Mouse (Mus musculus): Measurements from ENCODE around the gene Uqcrh. TPM values are rescaled to one million over a fixed set of nuclear protein-coding genes. Genes with fewer than 3 reads are reported as not detected.

Gene Uqcrh
- polyA plus RNA-seq, 2 experiments = 510 to 543 TPM

- no peaks in the 10 kb centered on the region for H3K27me3 ChIP-seq (ENCODE audit: control insufficient read depth, insufficient read depth, low read length)
- no peak overlapping the region for H3K27ac ChIP-seq (replicated peaks; ENCODE audit: low read depth, low read length)
- H3K4me2 ChIP-seq (replicated peaks; ENCODE audit: low read depth, low read length, severe bottlenecking) = no peak overlapping the region
- H3K9me3 ChIP-seq (ENCODE audit: control insufficient read depth, low read length) = no peaks in the 10 kb centered on the region
- ATAC-seq (ENCODE audit: low FRiP score, low read depth) = no peak
- WGBS = 51% methylated on average over 4 of the region's 4 CpGs
- no peak for DNase-seq (ENCODE audit: low spot score)
- TF ChIP-seq POLR2A (IDR thresholded peaks at IDR 0.05; ENCODE audit: borderline replicate concordance, extremely low read depth, insufficient read depth, insufficient read length) = no peak
- 0 out of 2 replicates have a peak overlapping the region, but pooled peaks have one; percentile 2 for H3K4me3 ChIP-seq (replicated peaks; ENCODE audit: low read length)
- H3K9ac ChIP-seq (ENCODE audit: low read depth, low read length, severe bottlenecking) = no peak overlapping the region
- H3K36me3 ChIP-seq (ENCODE audit: control insufficient read depth, insufficient read depth, low read length) = peaks cover 28% of the 10 kb centered on the region
- H3K4me1 ChIP-seq (ENCODE audit: control insufficient read depth, insufficient read depth, low read length) = peaks cover 23% of the 10 kb centered on the region
Observed at GRCm38 (mm10) chr4:116073146-116073545, 1.7 kb downstream of the Uqcrh start.

- H3K36me3 ChIP-seq (ENCODE audit: control insufficient read depth, insufficient read depth, low read length) = peaks cover 46% of the 10 kb centered on the region
- no peaks in the 10 kb centered on the region for H3K27me3 ChIP-seq (ENCODE audit: control insufficient read depth, insufficient read depth, low read length)
- peaks cover 11% of the 10 kb centered on the region for H3K4me1 ChIP-seq (ENCODE audit: control insufficient read depth, insufficient read depth, low read length)
- no peak for TF ChIP-seq POLR2A (IDR thresholded peaks at IDR 0.05; ENCODE audit: borderline replicate concordance, extremely low read depth, insufficient read depth, insufficient read length)
- H3K9ac ChIP-seq (ENCODE audit: low read depth, low read length, severe bottlenecking) = no peak overlapping the region
- no peak overlapping the region for H3K27ac ChIP-seq (replicated peaks; ENCODE audit: low read depth, low read length)
- H3K4me3 ChIP-seq (replicated peaks; ENCODE audit: low read length) = no peak overlapping the region
- 62% methylated on average over 6 of the region's 6 CpGs for WGBS
- no peaks in the 10 kb centered on the region for H3K9me3 ChIP-seq (ENCODE audit: control insufficient read depth, low read length)
- H3K4me2 ChIP-seq (replicated peaks; ENCODE audit: low read depth, low read length, severe bottlenecking) = no peak overlapping the region
- no peak for ATAC-seq (ENCODE audit: low FRiP score, low read depth)
- no peak for DNase-seq (ENCODE audit: low spot score)
Observed at GRCm38 (mm10) chr4:116070116-116070515, 4.8 kb downstream of the Uqcrh start.

- ATAC-seq (ENCODE audit: low FRiP score, low read depth) = no peak
- H3K27ac ChIP-seq (replicated peaks; ENCODE audit: low read depth, low read length) = no peak overlapping the region
- no peak for TF ChIP-seq POLR2A (IDR thresholded peaks at IDR 0.05; ENCODE audit: borderline replicate concordance, extremely low read depth, insufficient read depth, insufficient read length)
- no peak for DNase-seq (ENCODE audit: low spot score)
- peaks cover 29% of the 10 kb centered on the region for H3K36me3 ChIP-seq (ENCODE audit: control insufficient read depth, insufficient read depth, low read length)
- no peaks in the 10 kb centered on the region for H3K4me1 ChIP-seq (ENCODE audit: control insufficient read depth, insufficient read depth, low read length)
- H3K9ac ChIP-seq (ENCODE audit: low read depth, low read length, severe bottlenecking) = no peak overlapping the region
- WGBS = 52% methylated on average over 1 of the region's 1 CpGs
- no peak overlapping the region for H3K4me2 ChIP-seq (replicated peaks; ENCODE audit: low read depth, low read length, severe bottlenecking)
- H3K27me3 ChIP-seq (ENCODE audit: control insufficient read depth, insufficient read depth, low read length) = no peaks in the 10 kb centered on the region
- H3K4me3 ChIP-seq (replicated peaks; ENCODE audit: low read length) = no peak overlapping the region
- no peaks in the 10 kb centered on the region for H3K9me3 ChIP-seq (ENCODE audit: control insufficient read depth, low read length)
Observed at GRCm38 (mm10) chr4:116063855-116064254, 11.0 kb downstream of the Uqcrh start.

GRCm38 (mm10) chr4:116059012-116059726, 15.7 kb downstream of the Uqcrh start:
- Histone ChIP-seq H3K9me3 (ENCODE audit: control insufficient read depth, low read length) (no peaks in the 10 kb centered on the region), H3K4me2 (replicated peaks; ENCODE audit: low read depth, low read length, severe bottlenecking) (no peak overlapping the region), H3K4me3 (replicated peaks; ENCODE audit: low read length) (no peak overlapping the region), H3K4me1 (ENCODE audit: control insufficient read depth, insufficient read depth, low read length) (no peaks in the 10 kb centered on the region), H3K36me3 (ENCODE audit: control insufficient read depth, insufficient read depth, low read length) (no peaks in the 10 kb centered on the region), H3K27ac (replicated peaks; ENCODE audit: low read depth, low read length) (no peak overlapping the region), H3K27me3 (ENCODE audit: control insufficient read depth, insufficient read depth, low read length) (no peaks in the 10 kb centered on the region), H3K9ac (ENCODE audit: low read depth, low read length, severe bottlenecking) (no peak overlapping the region)
- WGBS = 63% methylated on average over 5 of the region's 5 CpGs
- DNase-seq (ENCODE audit: low spot score) (no peak), ATAC-seq (ENCODE audit: low FRiP score, low read depth) (no peak)
- no peak for TF ChIP-seq POLR2A (IDR thresholded peaks at IDR 0.05; ENCODE audit: borderline replicate concordance, extremely low read depth, insufficient read depth, insufficient read length)

- WGBS = 0% methylated on average over 1 of the region's 1 CpGs
Observed at GRCm38 (mm10) chr4:116057559-116057958, 17.3 kb downstream of the Uqcrh start.

More at GRCm38 (mm10) chr4:116057559-116057958, 17.3 kb downstream of the Uqcrh start:
- Histone ChIP-seq H3K9ac (ENCODE audit: low read depth, low read length, severe bottlenecking) (no peak overlapping the region), H3K4me2 (replicated peaks; ENCODE audit: low read depth, low read length, severe bottlenecking) (no peak overlapping the region), H3K27me3 (ENCODE audit: control insufficient read depth, insufficient read depth, low read length) (no peaks in the 10 kb centered on the region), H3K4me1 (ENCODE audit: control insufficient read depth, insufficient read depth, low read length) (peaks cover 3% of the 10 kb centered on the region), H3K4me3 (replicated peaks; ENCODE audit: low read length) (no peak overlapping the region), H3K27ac (replicated peaks; ENCODE audit: low read depth, low read length) (no peak overlapping the region), H3K36me3 (ENCODE audit: control insufficient read depth, insufficient read depth, low read length) (no peaks in the 10 kb centered on the region), H3K9me3 (ENCODE audit: control insufficient read depth, low read length) (no peaks in the 10 kb centered on the region)
- DNase-seq (ENCODE audit: low spot score) (no peak), ATAC-seq (ENCODE audit: low FRiP score, low read depth) (no peak)
- no peak for TF ChIP-seq POLR2A (IDR thresholded peaks at IDR 0.05; ENCODE audit: borderline replicate concordance, extremely low read depth, insufficient read depth, insufficient read length)

All from limb, embryonic 14.5 days (tissue).